Mouse (Mus musculus) erythroid progenitor cell, adult 5-6 weeks (primary cell): Measurements from ENCODE around the gene Tspan11. TPM values are rescaled to one million over a fixed set of nuclear protein-coding genes. Genes with fewer than 3 reads are reported as not detected.

ENCODE experiments used
- ATAC-seq: replicated peaks from 2 replicates; pipeline ENCODE4 v1.8.0; 2016; ENCODE audit warnings: moderate number of reproducible peaks, mild to moderate bottlenecking, moderate TSS enrichment, inconsistent platforms; ENCODE audit not compliant: poor library complexity, low FRiP score, severe bottlenecking
- total RNA-seq, 2 experiments: library from RNA; stranded (forward) in 1 of 2; stranded (reverse) in 1 of 2; fragments of 150-400 nt in 1 of 2; fragments of 186-747, 209-891 nt in 1 of 2; gene quantifications; 2 replicates each; pipeline versions ENCODE4 v1.2.3 to v1.2.4; 2015 to 2017; ENCODE audit warnings: low replicate concordance in 2 of 2

Gene Tspan11
- total RNA-seq, 2 experiments from 2014 or later = not detected

DNA sequence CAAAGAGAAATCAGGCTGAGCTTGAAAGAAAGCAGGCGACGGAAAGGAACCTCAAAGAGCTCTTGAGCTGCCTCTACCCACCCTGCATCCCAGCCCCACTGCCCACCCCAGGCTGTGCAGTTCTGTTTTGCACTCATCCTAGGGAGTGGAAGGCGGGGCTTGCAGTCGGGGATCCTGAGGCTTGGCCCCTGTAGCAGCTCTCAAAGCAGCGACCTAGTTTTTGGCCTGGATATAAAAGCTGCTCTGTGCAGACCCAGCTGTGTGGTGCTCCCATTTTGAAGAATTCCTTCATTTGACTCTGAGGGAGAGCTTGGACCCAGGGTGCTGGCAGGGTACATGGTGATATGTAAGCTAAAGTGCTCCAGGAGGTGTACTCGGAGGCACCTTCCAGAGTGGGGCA, 37.4 kb downstream of the Tspan11 start:
- ATAC-seq = no peak

DNA sequence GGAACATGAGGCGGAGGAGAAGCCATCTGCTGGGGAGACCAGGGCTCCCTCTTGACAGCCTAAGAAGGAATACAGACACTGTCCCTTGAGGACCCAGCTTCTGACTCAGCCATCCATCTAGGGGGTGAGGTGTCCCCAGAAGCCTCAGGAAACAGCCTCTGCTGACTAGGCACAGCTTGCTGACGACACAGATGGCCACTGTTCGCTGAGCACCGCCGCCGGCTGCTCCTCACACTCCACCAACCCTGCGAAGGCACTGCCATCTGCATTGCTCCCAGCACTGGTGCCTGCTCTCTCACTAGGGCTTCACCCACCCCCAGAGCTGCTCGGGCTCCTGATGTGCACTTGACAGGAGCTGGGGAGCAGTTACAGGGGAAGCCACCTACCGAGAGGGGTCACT, 38.5 kb downstream of the Tspan11 start:
- ATAC-seq = no peak

DNA sequence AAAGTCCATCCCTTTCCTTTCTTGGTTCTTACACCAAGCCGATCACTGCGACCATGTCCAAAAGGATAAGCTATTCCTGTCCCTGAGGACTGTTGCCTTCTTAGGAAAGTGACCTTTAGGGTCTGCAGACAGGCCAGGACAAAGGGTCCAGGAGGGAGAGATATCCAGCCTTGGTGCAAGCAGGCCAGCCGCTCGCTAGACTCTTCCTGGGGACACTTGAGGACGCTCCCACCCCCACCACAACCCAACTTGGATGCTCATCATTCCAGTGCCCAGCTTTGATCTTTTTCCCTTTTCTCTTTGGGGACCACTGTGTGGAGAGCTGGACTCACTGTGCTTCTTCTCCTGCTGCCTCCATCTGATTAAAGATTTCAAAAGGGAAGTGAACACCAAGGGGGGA, 41.3 kb downstream of the Tspan11 start:
- ATAC-seq = no peak

- ATAC-seq = no peak
Observed at GRCm38 (mm10) chr6:127932697-127933096, 45.3 kb downstream of the Tspan11 start.

DNA sequence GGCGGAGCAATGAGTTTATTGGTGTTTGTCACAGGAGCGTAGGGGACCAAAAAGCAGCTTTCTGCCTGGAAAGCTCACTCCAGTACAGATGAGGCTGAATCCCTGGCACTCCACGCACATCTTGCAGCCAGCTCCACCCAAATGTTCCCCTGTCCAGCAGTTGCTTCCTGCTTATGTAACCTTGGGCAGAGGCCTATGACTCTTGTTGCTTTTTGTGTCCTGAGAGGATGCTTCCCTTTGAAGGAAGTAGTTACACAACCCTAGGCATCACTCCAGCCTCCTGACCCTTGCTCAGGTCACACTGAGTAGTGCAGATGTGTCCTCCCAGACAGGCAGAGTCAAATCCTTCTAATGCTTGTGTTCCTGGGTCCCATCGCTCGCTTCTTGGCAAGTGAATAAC, 46.5 kb downstream of the Tspan11 start:
- no peak for ATAC-seq

DNA sequence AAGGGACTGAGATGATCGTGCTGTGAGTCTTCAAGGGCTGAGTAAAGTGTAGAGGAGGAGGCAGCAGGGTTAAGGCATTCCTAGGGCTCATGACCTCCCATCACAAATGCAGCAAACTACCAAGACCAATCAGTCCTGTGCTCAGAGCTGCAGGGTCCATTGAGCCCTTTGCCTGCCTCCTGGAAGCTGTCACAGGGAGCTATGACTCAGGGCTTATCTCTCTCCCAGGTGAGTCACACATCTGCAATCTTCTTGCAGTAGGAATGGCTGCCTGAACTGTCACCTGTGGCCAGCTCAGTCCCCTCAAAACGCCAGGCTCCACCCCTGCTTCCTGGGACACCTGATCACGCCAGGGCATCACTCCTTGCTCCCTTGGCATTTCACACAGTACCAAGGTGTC, 47.7 kb downstream of the Tspan11 start:
- no peak for ATAC-seq

DNA sequence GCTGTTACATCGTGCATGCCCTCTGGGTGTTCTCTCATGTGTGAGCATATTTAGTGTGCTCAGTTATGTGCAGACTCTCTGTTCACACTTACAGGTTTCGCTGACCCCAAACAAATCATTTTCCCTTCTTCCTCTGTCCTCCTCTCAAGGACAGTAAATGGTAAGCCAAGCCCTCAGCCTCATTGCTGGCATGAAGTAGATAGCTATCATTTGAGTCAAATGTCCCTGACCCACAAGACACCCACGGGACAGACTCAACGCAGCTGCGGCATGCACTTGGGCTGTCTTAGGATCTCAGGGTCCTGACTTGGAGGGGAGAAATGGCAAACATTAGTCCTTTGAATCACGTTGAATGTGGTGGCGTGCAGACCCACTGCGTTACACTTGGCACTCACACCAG, 55.0 kb downstream of the Tspan11 start:
- no peak for ATAC-seq

DNA sequence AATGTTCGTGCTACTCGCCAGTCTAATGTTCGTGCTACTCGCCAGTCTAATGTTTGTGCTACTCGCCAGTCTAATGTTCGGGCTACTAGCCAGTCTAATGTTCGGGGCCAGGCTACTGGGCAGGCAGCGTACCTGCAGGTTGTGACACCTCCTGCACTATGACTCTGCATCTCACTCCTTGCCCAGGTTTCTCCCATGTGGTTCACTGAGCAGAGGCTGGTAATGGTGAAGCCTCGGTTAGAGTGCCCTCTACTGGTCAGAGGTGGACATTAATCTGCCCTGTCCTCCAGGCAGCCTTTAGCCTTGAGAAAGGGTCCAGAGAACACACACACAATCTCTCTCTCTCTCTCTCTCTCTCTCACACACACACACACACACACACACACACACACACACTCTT, 58.3 kb downstream of the Tspan11 start:
- 0 out of 2 replicates have a peak, but pooled peaks have one; percentile 43 for ATAC-seq

GRCm38 (mm10) chr6:127948656-127949055, 61.3 kb downstream of the Tspan11 start:
- ATAC-seq = no peak

DNA sequence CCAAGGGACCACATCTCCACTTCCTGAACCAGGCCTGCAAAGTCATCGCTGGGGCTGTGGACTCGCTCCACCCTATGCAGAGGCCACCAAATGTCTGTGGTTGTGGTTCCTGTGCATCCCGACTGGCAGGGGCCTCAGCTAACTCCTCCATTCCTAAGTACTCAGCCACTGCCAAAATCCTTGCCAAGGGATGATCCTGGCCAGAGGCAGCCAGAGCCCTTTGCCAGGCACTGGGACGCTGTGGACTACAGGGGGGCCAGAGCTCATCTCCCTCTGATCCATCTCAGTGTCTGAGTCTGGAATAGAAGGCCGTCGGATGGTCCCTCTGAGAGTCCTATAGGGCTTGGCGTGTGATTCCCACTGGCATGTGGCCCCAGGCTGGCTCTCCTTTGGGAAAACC, 62.5 kb downstream of the Tspan11 start:
- no peak for ATAC-seq

- no peak for ATAC-seq
Observed at GRCm38 (mm10) chr6:127953071-127953470, 65.7 kb downstream of the Tspan11 start.

DNA sequence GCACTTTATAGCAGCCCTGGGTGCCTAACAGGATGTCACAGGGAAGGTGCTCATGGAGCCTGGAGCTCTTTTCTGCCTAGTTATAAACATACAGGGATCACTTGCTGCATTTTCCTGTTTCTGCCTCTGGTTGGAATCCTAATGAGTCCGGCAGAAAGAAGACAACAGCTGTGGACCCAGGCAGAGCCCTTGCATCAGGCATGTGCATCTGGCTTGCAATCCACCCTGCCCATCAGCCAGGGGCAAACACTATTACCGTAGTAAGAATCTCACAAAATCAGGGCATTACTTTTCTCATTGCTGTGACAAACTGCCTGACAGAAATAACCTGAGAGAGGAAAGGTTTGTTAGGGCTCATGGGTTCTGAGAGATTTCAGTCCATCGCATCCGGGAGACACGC, 68.8 kb downstream of the Tspan11 start:
- ATAC-seq = no peak

DNA sequence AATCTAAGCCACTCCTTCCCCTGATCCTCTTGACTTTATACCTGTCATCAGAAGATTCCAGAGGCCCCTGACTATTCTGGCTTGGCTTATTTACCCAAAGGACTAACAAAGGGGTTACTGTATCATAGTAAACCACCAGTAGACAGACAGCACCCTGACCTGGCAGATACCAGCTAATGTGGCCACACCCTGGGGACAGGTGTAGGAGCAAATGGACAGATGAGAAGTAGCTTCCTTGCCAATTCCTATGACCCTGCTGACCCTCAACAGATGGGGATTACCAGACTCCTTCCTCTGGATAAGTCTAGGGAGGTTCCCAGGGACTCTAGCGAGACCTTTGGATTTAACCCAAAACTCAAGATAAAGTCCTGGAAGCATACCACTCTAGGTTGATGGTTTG, 72.8 kb downstream of the Tspan11 start:
- ATAC-seq = no peak

- ATAC-seq = no peak
Observed at GRCm38 (mm10) chr6:127965497-127965896, 78.1 kb downstream of the Tspan11 start.

DNA sequence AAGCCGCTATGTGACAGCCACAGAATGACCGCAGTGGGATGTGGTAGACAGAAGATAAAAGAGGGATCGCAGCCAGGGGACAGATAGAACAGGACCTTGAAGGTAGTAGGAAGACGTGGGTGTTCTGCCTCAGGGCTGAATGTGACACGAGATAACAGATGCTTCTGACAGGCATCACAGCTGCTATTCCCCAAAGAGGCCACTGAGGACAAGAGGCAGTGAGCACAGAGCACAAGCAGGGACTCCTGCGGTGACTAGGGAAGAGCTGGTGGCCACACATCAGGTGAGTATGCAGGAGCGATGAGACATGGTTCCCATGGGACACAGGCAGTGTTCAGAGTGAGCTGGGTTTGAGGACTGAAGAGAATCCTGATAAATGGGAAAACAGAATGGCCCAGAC, 82.3 kb downstream of the Tspan11 start:
- no peak for ATAC-seq

DNA sequence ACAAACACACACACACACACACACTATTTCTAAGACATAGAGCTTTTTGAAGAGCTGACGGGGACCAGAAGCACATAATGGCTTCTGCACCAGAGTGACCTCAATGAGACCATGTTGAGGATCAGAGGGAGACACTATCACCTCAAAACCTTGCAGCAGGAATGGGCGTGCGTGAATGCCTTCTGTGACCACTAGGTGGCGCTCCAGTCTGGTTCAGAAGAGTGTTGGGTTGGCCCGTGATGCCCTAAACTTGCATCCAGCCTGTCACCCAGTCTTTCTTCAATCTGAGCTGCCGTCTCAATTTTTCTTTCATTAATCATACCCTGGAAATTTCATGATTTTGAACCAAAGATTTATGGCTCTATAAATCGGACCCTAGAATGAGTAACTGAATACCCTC, 82.7 kb downstream of the Tspan11 start:
- ATAC-seq = no peak

- ATAC-seq = no peak
Observed at GRCm38 (mm10) chr6:127970848-127971247, 83.5 kb downstream of the Tspan11 start.

GRCm38 (mm10) chr6:127971931-127972330, 84.5 kb downstream of the Tspan11 start:
- ATAC-seq = no peak

DNA sequence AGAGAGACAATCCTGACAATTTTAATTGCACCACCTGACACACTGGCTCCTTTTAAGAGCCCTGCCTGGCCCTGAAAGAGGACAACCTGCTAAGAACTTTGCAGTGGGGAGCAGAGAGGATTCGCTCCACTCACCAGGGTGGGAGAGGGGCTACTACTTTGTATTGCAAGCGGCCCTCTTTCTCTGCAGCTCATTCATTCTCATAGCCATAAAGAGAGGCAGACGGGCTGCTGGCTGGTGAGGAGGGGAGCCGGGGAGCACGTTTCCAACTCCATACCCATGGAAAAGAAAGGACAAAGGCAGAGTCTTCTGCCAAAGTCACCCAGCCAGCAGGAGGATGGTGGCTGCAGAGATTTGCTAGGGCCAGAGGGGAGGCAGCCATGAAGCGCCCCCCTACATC, 86.2 kb downstream of the Tspan11 start:
- ATAC-seq = no peak

- no peak for ATAC-seq
Observed at GRCm38 (mm10) chr6:127974000-127974399, 86.6 kb downstream of the Tspan11 start.

DNA sequence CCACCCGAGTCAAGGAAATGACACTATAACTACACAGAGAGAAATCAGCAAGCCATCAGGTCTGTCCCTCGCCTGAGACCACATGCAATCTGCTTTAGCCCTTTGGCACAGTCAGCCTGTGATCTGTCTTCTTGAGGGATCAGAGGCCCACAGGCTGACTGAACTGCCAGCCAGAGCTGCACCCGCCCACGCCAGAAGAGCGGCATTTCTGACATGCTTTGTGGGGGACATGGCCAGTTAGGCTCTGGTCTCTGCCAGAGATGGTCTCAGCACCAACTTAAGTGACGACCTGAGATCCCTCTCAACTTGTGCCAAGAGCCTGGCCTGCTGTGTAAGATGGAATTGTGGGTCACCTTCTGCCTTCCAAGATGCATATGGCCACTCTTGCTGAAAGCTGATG, 89.3 kb downstream of the Tspan11 start:
- ATAC-seq = no peak

DNA sequence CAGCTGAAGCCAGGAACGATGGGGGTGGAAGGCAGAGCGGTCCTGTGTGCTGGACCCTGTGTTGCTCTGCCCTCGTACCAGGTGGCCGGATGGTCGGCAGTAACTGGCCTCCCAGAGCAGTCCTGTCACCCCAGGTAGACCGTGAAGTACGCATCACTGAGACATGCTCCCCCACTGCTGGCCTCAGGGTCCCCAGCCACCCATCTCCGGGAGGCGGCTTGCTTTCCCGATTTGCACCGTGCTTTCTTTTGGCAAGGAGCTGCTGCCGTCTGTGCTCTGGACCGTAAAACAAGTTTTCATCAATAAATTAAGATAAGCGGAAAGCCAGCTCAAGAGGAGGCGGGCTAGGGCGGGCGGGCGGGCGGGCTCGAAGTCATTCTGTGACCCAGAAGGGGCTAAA, 91.6 kb downstream of the Tspan11 start:
- no peak for ATAC-seq

DNA sequence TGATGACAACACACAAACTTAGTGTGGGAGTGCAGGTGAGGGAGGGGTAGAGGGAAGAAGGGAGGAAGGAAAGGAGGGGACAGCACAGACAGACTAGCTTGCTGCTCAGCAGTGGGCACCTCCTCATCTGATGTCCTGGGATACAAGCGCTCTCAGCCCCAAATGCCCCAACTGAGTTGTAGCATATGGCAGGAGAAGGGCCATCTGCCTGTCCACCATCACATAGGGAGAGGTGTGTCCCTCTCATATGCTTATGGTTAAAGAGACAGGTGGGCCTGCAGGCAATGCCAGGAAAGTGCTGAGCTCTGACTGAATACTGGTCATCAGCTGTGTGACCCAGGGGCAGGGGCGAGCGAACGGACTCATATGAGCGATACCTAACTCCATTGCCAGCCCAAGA, 92.4 kb downstream of the Tspan11 start:
- ATAC-seq = no peak
